Mouse (Mus musculus) granulocyte monocyte progenitor cell, adult 5-6 weeks (primary cell): ENCODE measurements at regions not wholly inside any gene's neighbourhood (a gene's known extent, or its start where the extent isn't known, plus 50 kb on each side); places are given as distances from the start of the nearest gene placed in this dataset.

ENCODE experiments used
- ATAC-seq: replicated peaks from 2 replicates; pipeline ENCODE4 v1.8.0; 2016; ENCODE audit warnings: mild to moderate bottlenecking, moderate TSS enrichment, inconsistent platforms; ENCODE audit not compliant: poor library complexity, severe bottlenecking

GRCm38 (mm10) chr10:98399864-98400263, 514.3 kb upstream of the Atp2b1 start:
- no peak for ATAC-seq

- no peak for ATAC-seq
These were observed 496.1 kb upstream of the Atp2b1 start for GRCm38 (mm10) chr10:98417807-98418743.

DNA sequence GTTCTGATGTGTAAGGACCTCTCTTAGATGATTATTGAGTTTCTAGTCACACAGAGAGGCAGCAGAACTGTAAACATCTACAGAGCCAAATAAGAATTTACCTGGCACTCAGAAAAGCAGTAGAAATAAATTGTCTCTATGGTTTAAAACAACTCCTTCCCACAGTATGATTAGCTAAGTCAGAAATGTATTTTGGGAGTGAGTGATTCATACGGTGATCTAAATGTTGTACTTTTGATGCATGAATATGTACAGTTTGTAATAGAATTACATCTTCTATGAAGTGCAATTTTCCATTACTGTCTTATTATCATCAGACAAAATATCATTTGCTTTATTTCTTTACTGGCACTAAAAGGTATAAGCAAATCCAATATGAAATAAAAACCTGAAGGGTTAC, 489.8 kb upstream of the Atp2b1 start:
- ATAC-seq, result no peak

- no peak for ATAC-seq
These were observed 479.2 kb upstream of the Atp2b1 start for GRCm38 (mm10) chr10:98434974-98435373.

DNA sequence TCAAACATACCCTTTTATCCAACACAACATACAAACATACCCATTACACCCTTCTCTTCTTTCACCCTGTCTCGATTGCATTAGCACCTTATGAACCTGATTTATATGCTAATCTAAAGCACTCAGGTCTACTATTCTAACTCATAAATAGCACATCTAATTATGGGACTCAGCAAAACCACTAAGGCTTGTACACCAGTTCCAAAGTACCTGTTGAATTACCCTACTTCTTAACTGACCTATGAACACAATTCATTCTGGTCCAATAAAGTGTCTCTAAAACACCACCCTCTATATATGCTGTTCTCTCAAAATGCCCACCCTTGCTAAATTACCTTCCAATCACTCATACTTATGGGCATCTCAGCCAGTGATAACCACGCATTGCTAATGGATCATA, 452.7 kb upstream of the Atp2b1 start:
- ATAC-seq, result no peak

DNA sequence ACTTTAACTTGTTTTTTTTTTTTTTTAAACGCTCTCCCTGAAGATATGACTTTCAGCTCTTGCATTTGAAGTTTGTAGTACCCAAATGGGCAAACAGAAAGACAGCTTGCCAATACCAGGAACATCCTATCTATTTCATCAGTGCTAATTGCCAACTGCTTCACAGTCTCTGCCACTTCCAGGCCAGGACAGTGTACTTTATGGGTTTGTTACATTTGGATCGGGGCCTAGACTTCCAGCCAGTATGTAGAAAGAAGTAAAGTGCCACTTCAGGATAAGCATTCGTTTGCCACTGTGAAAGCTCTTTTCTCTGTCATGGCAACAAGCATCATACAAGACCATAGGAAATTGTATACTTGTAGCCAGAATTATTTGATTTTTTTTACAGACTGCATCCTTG, 439.6 kb upstream of the Atp2b1 start:
- ATAC-seq, result no peak

- ATAC-seq, result no peak
These were observed 428.2 kb upstream of the Atp2b1 start for GRCm38 (mm10) chr10:98485751-98486681.

DNA sequence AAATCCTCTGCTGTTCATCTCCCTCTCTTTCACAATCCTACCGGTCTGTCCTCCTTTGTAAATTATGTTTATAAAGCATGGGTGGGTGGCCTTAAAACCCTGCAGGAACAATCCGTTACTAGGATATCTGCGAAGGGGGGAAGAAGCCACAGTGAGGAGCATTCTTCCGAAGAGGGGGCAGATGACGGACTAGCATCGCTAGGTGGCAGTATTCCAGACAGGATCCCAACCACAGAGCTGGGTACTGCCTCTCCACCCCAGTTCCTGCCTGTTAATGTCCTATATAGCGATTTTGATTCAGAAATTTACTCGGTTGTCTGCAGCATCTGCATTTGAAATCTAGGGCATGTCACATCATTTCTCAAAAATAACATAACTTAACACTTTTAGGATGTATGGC, 419.9 kb upstream of the Atp2b1 start:
- ATAC-seq, result peak; percentile 100

GRCm38 (mm10) chr10:98496254-98496653, 418.0 kb upstream of the Atp2b1 start:
- no peak for ATAC-seq

- ATAC-seq, result no peak
These were observed 413.9 kb upstream of the Atp2b1 start for GRCm38 (mm10) chr10:98500315-98500714.

GRCm38 (mm10) chr10:98501566-98501965, 412.6 kb upstream of the Atp2b1 start:
- no peak for ATAC-seq

DNA sequence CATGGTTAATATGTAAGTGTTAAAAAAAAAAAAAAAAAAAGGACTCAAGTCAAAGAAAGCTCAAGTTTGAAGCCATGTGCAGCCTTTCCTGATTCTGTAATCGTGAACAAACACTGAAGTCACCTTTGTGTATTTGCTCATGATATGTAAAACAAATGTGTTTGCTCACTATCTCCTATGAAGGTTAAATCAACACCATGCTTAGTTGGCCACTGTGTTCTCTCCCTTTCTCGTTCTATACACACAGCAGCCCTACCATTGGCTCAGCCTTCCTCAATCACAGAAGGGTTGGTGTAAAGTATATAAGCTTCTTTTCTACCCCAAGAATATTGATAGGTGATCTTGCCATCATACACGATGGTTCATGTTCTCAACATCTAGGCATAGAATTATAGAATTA, 409.7 kb upstream of the Atp2b1 start:
- ATAC-seq, result no peak

DNA sequence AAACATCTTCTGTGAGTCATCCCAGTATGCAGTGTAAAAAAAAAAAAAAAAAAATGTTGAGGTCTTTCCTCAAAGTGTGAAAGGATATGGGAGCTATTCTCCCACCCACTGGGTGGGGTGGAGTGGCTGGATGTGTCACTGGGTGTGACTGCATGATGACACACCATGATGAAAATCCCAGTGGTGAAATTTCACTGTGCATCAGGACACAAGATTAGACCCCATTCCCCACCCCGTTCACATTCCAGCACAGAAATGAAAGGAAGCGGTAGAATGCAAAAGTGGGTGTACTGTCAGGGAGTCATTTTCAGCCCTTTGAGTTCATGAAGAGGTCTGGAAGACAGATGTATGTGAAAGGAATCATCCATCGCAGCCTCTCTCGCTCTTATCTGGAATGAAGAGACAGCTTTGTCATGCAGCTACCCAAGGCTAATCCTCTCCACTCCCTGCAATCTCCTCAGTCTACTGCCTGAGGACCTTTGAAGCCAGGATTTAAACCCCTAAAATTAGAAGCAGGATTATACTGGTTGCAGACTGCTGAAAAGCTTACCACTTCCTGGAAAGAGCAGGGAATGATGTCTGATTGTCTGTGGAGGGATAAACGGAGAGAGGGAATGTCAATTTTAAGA, 405.6 kb upstream of the Atp2b1 start:
- ATAC-seq, result no peak

DNA sequence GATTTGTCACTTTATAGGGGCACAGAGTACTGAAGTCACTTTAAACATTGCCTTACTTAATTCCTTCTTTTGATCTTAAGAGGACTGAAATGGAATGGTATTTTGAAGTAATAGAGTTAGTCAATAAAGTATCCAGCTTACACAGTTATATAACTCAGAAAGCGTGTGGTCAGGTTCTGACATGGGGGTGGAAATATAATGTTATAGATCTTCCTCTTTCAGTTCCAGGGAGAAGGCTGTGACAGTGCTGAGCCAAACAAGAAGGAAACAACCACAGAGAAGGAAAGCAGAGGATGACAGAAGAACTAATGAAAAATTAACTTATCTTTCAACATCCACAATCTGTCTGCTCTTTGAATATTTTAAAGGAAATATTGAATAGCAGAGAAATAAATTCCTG, 399.4 kb upstream of the Atp2b1 start:
- peak; percentile 85 for ATAC-seq

- peak; percentile 77 for ATAC-seq
These were observed 396.6 kb upstream of the Atp2b1 start for GRCm38 (mm10) chr10:98517609-98518008.

- ATAC-seq, result no peak
These were observed 384.6 kb upstream of the Atp2b1 start for GRCm38 (mm10) chr10:98529565-98529964.

DNA sequence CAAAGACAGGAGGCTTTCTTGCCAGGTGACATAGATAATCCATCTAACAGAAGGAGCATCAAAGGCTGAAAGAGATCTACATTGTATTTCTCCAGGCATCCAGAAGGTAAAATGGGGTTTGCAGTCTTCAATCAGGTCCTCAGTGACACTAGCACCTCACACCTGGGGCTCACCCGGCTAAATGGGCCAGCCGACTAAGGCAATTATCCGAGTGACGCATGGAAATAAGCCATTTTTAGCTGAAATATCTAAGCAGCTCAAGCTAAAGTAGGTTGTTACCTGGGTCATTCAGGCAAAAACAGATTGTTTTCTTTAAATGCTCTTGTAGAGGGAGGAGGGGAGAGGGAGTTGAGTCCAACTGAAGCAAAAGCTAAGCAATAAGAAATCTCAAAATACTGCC, 382.8 kb upstream of the Atp2b1 start:
- no peak for ATAC-seq

DNA sequence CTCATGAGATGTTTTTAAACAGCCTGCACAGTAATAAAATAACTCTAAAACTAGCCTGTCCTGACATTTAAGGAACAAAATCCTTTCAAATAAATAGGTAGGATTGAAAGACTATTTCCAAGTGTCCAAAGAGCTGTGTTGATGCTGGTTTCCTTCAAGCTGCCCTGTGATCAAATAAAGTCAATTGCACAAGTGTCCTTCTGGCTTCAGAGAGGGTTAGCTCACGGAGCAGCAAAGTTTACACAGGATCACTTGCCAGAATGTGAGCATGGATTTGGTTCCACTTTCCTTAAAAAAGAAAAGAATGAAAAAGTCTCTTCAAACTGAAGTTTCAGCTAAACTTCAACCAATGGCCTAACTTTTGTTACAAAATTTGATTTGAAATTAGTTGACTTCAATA, 375.5 kb upstream of the Atp2b1 start:
- ATAC-seq, result no peak

DNA sequence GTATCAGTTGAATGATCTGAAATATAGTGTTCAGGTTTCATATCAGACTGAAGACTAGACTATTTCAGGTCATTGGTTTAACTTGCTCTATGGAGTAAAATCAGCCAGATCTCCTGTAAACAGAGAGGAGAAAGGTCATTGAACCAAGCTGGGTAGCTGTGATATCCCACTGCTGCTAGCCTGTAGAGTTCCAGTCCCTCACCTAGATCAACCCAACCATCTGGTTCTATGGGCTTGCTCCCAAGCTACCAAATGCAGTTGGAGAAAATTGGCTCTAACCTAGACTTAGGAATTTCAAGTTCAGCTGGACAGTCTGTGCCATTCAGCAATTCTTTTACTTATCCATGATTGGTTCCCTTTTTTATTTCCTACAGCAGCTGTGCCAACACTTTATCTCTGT, 373.1 kb upstream of the Atp2b1 start:
- ATAC-seq, result no peak

DNA sequence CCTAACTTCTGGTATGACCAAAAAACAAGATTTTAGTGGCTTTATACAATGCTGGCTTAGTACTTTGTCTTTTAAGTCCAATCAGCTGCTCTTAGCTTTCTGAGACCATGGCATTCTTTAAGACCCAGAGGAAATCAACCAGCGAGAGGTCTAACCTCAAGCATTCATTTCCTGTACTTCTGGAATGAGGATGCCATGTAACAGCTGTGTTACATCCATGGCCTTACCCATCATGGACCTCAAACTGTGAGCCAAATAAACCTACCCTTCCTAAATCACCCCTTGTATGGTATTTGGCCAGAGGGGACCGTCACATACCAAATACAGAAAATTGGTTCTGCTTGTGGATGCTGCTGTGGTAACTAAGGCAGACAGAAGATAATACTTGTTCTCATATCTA, 372.1 kb upstream of the Atp2b1 start:
- ATAC-seq, result no peak
